Mouse (Mus musculus): ENCODE results near the gene Arntl2. TPM values are rescaled to one million over a fixed set of nuclear protein-coding genes. Genes with fewer than 3 reads are reported as not detected.
A peak's percentile ranks its signal among the peaks of the same experiment; 100 is the strongest.

Gene Arntl2
- total RNA-seq, 4 experiments from 2014 or later: 8.9 to 16.6 (median 11.0) TPM

GRCm38 (mm10) chr6:146778055-146778454, 17.8 kb upstream of the Arntl2 start:
- DNase-seq (ENCODE audit: low spot score in 2 of 2): no peak

- DNase-seq (ENCODE audit: low spot score in 2 of 2): no peak
Measured at GRCm38 (mm10) chr6:146781566-146781965, 14.3 kb upstream of the Arntl2 start.

- no peak for DNase-seq (ENCODE audit: low spot score in 2 of 2)
Measured at GRCm38 (mm10) chr6:146793527-146793926, 2.3 kb upstream of the Arntl2 start.

- no peak for DNase-seq (ENCODE audit: low spot score in 2 of 2)
Measured at GRCm38 (mm10) chr6:146795166-146795923, 510 bp upstream of the Arntl2 start.

GRCm38 (mm10) chr6:146797446-146797845, 1.6 kb downstream of the Arntl2 start:
- DNase-seq (ENCODE audit: low spot score in 2 of 2): no peak

- DNase-seq (ENCODE audit: low spot score in 2 of 2): no peak
Measured at GRCm38 (mm10) chr6:146809991-146810390, 14.1 kb downstream of the Arntl2 start.

- no peak for DNase-seq (ENCODE audit: low spot score in 2 of 2)
Measured at GRCm38 (mm10) chr6:146813007-146813406, 17.2 kb downstream of the Arntl2 start.

- no peak for DNase-seq (ENCODE audit: low spot score in 2 of 2)
Measured at GRCm38 (mm10) chr6:146820177-146820965, 24.5 kb downstream of the Arntl2 start.

- no peak for DNase-seq (ENCODE audit: low spot score in 2 of 2)
Measured at GRCm38 (mm10) chr6:146821958-146822357, 26.1 kb downstream of the Arntl2 start.

- peak in 1 of 2 experiments; percentile 58 for DNase-seq (ENCODE audit: low spot score in 2 of 2)
Measured at GRCm38 (mm10) chr6:146824727-146825486, 29.1 kb downstream of the Arntl2 start.

- DNase-seq (ENCODE audit: low spot score in 2 of 2): no peak
Measured at GRCm38 (mm10) chr6:146825487-146825773, 29.6 kb downstream of the Arntl2 start.

- DNase-seq (ENCODE audit: low spot score in 2 of 2): no peak
Measured at GRCm38 (mm10) chr6:146831320-146831719, 35.5 kb downstream of the Arntl2 start.

GRCm38 (mm10) chr6:146833485-146834314, 37.8 kb downstream of the Arntl2 start:
- peak in 1 of 2 experiments; percentile 44 for DNase-seq (ENCODE audit: low spot score in 2 of 2)

GRCm38 (mm10) chr6:146834342-146834741, 38.5 kb downstream of the Arntl2 start:
- no peak for DNase-seq (ENCODE audit: low spot score in 2 of 2)

GRCm38 (mm10) chr6:146835784-146836183, 39.9 kb downstream of the Arntl2 start:
- DNase-seq (ENCODE audit: low spot score in 2 of 2): no peak

- no peak for DNase-seq (ENCODE audit: low spot score in 2 of 2)
Measured at GRCm38 (mm10) chr6:146837316-146837715, 41.5 kb downstream of the Arntl2 start.

- DNase-seq (ENCODE audit: low spot score in 2 of 2): no peak
Measured at GRCm38 (mm10) chr6:146838366-146838765, 42.5 kb downstream of the Arntl2 start.

GRCm38 (mm10) chr6:146838863-146839262, 43.0 kb downstream of the Arntl2 start:
- DNase-seq (ENCODE audit: low spot score in 2 of 2): no peak

- no peak for DNase-seq (ENCODE audit: low spot score in 2 of 2)
Measured at GRCm38 (mm10) chr6:146844867-146845266, 49.0 kb downstream of the Arntl2 start.

GRCm38 (mm10) chr6:146845347-146845746, 49.5 kb downstream of the Arntl2 start:
- no peak for DNase-seq (ENCODE audit: low spot score in 2 of 2)

Measured in layer of hippocampus, adult 8-10 months (tissue).